8 mouse cellular contexts compared by ENCODE assay signal in genomic region chr2:167685137-167685536, GRCm38 (mm10). TPM values are rescaled to one million over a fixed set of nuclear protein-coding genes. Genes with fewer than 3 reads are reported as not detected.
DNase-seq lines count a peak whose midpoint lies in the region; ATAC-seq and TF ChIP-seq lines count a peak whose summit lies in the region.

No protein-coding gene starts in this region.

- 8% methylated on average over 8 of the region's 8 CpGs for WGBS in hindbrain, embryonic 11.5 days
- 7% methylated on average over 8 of the region's 8 CpGs for WGBS in hindbrain, embryonic 12.5 days
- 9% methylated on average over 8 of the region's 8 CpGs for WGBS in forebrain, embryonic 16.5 days
- 8% methylated on average over 8 of the region's 8 CpGs for WGBS in hindbrain, embryonic 14.5 days
- WGBS in spleen, adult 2 months: 12% methylated on average over 8 of the region's 8 CpGs

- H3K9ac ChIP-seq in hindbrain, embryonic 11.5 days (ENCODE audit: low read depth, low read length): no peak overlapping the region
- no peak overlapping the region for H3K9ac ChIP-seq in hindbrain, embryonic 12.5 days
- no peak overlapping the region for H3K9ac ChIP-seq in forebrain, embryonic 16.5 days (replicated peaks; ENCODE audit: low read depth, low read length)
- no peak overlapping the region for H3K9ac ChIP-seq in hindbrain, embryonic 14.5 days

- no peak overlapping the region for H3K4me2 ChIP-seq in hindbrain, embryonic 11.5 days (replicated peaks; ENCODE audit: low read depth, low read length)
- H3K4me2 ChIP-seq in hindbrain, embryonic 12.5 days (replicated peaks): no peak overlapping the region
- no peak overlapping the region for H3K4me2 ChIP-seq in forebrain, embryonic 16.5 days (ENCODE audit: low read length)
- H3K4me2 ChIP-seq in hindbrain, embryonic 14.5 days (replicated peaks): no peak overlapping the region

- no peaks in the 10 kb centered on the region for H3K36me3 ChIP-seq in hindbrain, embryonic 11.5 days (ENCODE audit: control insufficient read depth, insufficient read depth, low read length)
- no peaks in the 10 kb centered on the region for H3K36me3 ChIP-seq in hindbrain, embryonic 12.5 days
- H3K36me3 ChIP-seq in forebrain, embryonic 16.5 days (ENCODE audit: control insufficient read depth, insufficient read depth): no peaks in the 10 kb centered on the region
- no peaks in the 10 kb centered on the region for H3K36me3 ChIP-seq in hindbrain, embryonic 14.5 days (replicated peaks; ENCODE audit: control insufficient read depth, insufficient read depth)
- no peaks in the 10 kb centered on the region for H3K36me3 ChIP-seq in spleen, adult 2 months (ENCODE audit: control insufficient read depth, insufficient read depth, low read length)

- TF ChIP-seq POLR2A in spleen, adult 2 months (IDR thresholded peaks at IDR 0.05; ENCODE audit: low read depth, low read length): no peak

- TF ChIP-seq CTCF in spleen, adult 2 months (IDR thresholded peaks at IDR 0.05; ENCODE audit: extremely low read depth, insufficient read depth, insufficient read length, insufficient replicate concordance): peak; percentile 100

- peaks cover 4% of the 10 kb centered on the region; the same call in 1 of the 2 replicates for H3K4me1 ChIP-seq in hindbrain, embryonic 11.5 days (replicated peaks; ENCODE audit: control insufficient read depth, insufficient read depth, low read length)
- H3K4me1 ChIP-seq in hindbrain, embryonic 12.5 days: peaks cover 20% of the 10 kb centered on the region
- H3K4me1 ChIP-seq in forebrain, embryonic 16.5 days (replicated peaks; ENCODE audit: control insufficient read depth, insufficient read depth, low read length): peaks cover 9% of the 10 kb centered on the region
- peaks cover 3% of the 10 kb centered on the region; the same call in 1 of the 2 replicates for H3K4me1 ChIP-seq in hindbrain, embryonic 14.5 days (replicated peaks; ENCODE audit: control insufficient read depth, insufficient read depth, low read length)
- peaks cover 3% of the 10 kb centered on the region; the same call in 1 of the 2 replicates for H3K4me1 ChIP-seq in spleen, adult 2 months (ENCODE audit: control insufficient read depth, insufficient read depth, insufficient read length)

- peak; percentile 98 for DNase-seq in hindbrain, embryonic 11.5 days (ENCODE audit: low spot score)
- DNase-seq in cerebellum, adult 11-12 months: peak; percentile 82
- DNase-seq in hindbrain, embryonic 14.5 days (ENCODE audit: low spot score): peak; percentile 100
- DNase-seq in left cerebral cortex, postnatal 10 days (ENCODE audit: extremely low spot score in 1 of 2, low spot score in 2 of 2): peak; percentile 88 to 93
- peak; percentile 81 to 94 for DNase-seq in monocyte, adult 2 months (ENCODE audit: low read depth in 1 of 2, low spot score in 2 of 2)
- DNase-seq in spleen, adult 2 months (ENCODE audit: low read depth in 1 of 2, low spot score in 2 of 2): peak; percentile 73 to 92

- peaks cover 30% of the 10 kb centered on the region for H3K27me3 ChIP-seq in hindbrain, embryonic 11.5 days (ENCODE audit: control insufficient read depth, insufficient read depth, low read length)
- peaks cover 43% of the 10 kb centered on the region for H3K27me3 ChIP-seq in hindbrain, embryonic 12.5 days
- H3K27me3 ChIP-seq in forebrain, embryonic 16.5 days (replicated peaks; ENCODE audit: control insufficient read depth, insufficient read depth, low read length): peaks cover 17% of the 10 kb centered on the region
- H3K27me3 ChIP-seq in hindbrain, embryonic 14.5 days (ENCODE audit: control insufficient read depth, insufficient read depth, low read length): peaks cover 36% of the 10 kb centered on the region
- no peaks in the 10 kb centered on the region; the same call in 1 of the 2 replicates for H3K27me3 ChIP-seq in spleen, adult 2 months (ENCODE audit: control insufficient read depth, insufficient read depth, low read length)

- no peak overlapping the region for H3K4me3 ChIP-seq in hindbrain, embryonic 11.5 days (ENCODE audit: low read depth, low read length)
- H3K4me3 ChIP-seq in hindbrain, embryonic 12.5 days: no peak overlapping the region
- H3K4me3 ChIP-seq in forebrain, embryonic 16.5 days (replicated peaks; ENCODE audit: low read length): no peak overlapping the region
- H3K4me3 ChIP-seq in hindbrain, embryonic 14.5 days (replicated peaks; ENCODE audit: low read length): no peak overlapping the region
- H3K4me3 ChIP-seq in spleen, adult 2 months (ENCODE audit: extremely low read depth, insufficient read depth, insufficient read length): no peak overlapping the region

- H3K9me3 ChIP-seq in hindbrain, embryonic 11.5 days (ENCODE audit: control insufficient read depth, low read length): no peaks in the 10 kb centered on the region
- H3K9me3 ChIP-seq in hindbrain, embryonic 12.5 days (replicated peaks): no peaks in the 10 kb centered on the region
- no peaks in the 10 kb centered on the region for H3K9me3 ChIP-seq in forebrain, embryonic 16.5 days (ENCODE audit: control insufficient read depth, low read length)
- no peaks in the 10 kb centered on the region for H3K9me3 ChIP-seq in hindbrain, embryonic 14.5 days (ENCODE audit: control insufficient read depth, low read length)

- no peak overlapping the region for H3K27ac ChIP-seq in hindbrain, embryonic 11.5 days (ENCODE audit: low read depth, low read length)
- H3K27ac ChIP-seq in hindbrain, embryonic 12.5 days: no peak overlapping the region
- no peak overlapping the region for H3K27ac ChIP-seq in forebrain, embryonic 16.5 days (ENCODE audit: low read length)
- no peak overlapping the region for H3K27ac ChIP-seq in hindbrain, embryonic 14.5 days
- H3K27ac ChIP-seq in spleen, adult 2 months (ENCODE audit: insufficient read depth, low read length): no peak overlapping the region

- intact Hi-C loops in left cerebral cortex, postnatal 10 days (cut with DNase I): loop anchor here (1.0 to 10.0 kb wide), 3 partner anchors 211 to 400 kb away; partner anchors contain the start of genes Pard6b and Ripor3

- ATAC-seq in hindbrain, embryonic 11.5 days (ENCODE audit: low FRiP score): no peak
- ATAC-seq in hindbrain, embryonic 12.5 days (ENCODE audit: low FRiP score): no peak
- peak; percentile 43 for ATAC-seq in forebrain, embryonic 16.5 days
- ATAC-seq in hindbrain, embryonic 14.5 days (ENCODE audit: low FRiP score): no peak

RNA-seq across cellular contexts. Expression of gene Cebpb, which starts 3.6 kb away (rescaled TPM):
- 1.5 and 3.1 TPM in 2 replicates for polyA plus RNA-seq in hindbrain, embryonic 11.5 days (2014; fragmentation: Nextera tagmentation; extraction: Ambion mirVana)
- 4.1 and 4.5 TPM in 2 replicates for polyA plus RNA-seq in hindbrain, embryonic 12.5 days (2016; fragmentation: Nextera tagmentation; extraction: Ambion mirVana)
- 0.32 and 0.56 TPM in 2 replicates for polyA plus RNA-seq in forebrain, embryonic 16.5 days (2015; fragmentation: Nextera tagmentation; extraction: Ambion mirVana)
- 3.5 and 3.6 TPM in 2 replicates for polyA plus RNA-seq in hindbrain, embryonic 14.5 days (2014; fragmentation: Nextera tagmentation; extraction: Ambion mirVana)
- total RNA-seq in left cerebral cortex, postnatal 10 days (2021): 10 to 100 TPM in 1 of 2 experiments, 1 to 10 TPM in 1; 7.8 to 10.0 TPM
- 68.5 and 161 TPM in 2 replicates for polyA plus RNA-seq in spleen, adult 2 months (2012; rRNA removed)

RNA-seq across cellular contexts. Expression of gene Tmem189, which starts 4.5 kb away (rescaled TPM):
- polyA plus RNA-seq in hindbrain, embryonic 11.5 days (2014; fragmentation: Nextera tagmentation; extraction: Ambion mirVana): 27.5 and 34.0 TPM in 2 replicates
- polyA plus RNA-seq in hindbrain, embryonic 12.5 days (2016; fragmentation: Nextera tagmentation; extraction: Ambion mirVana): 39.0 and 43.9 TPM in 2 replicates
- polyA plus RNA-seq in forebrain, embryonic 16.5 days (2015; fragmentation: Nextera tagmentation; extraction: Ambion mirVana): 30.2 and 30.6 TPM in 2 replicates
- polyA plus RNA-seq in hindbrain, embryonic 14.5 days (2014; fragmentation: Nextera tagmentation; extraction: Ambion mirVana): 33.9 and 37.5 TPM in 2 replicates
- 10 to 100 TPM; 48.4 to 50.2 TPM for total RNA-seq in left cerebral cortex, postnatal 10 days (2021)
- 90.7 and 126 TPM in 2 replicates for polyA plus RNA-seq in spleen, adult 2 months (2012; rRNA removed)

RNA-seq across cellular contexts. Expression of gene Gm20431, which starts 23.8 kb away (rescaled TPM):
- polyA plus RNA-seq in hindbrain, embryonic 11.5 days (2014; fragmentation: Nextera tagmentation; extraction: Ambion mirVana): 4.0 and 8.4 TPM in 2 replicates
- 16.9 and 18.8 TPM in 2 replicates for polyA plus RNA-seq in hindbrain, embryonic 12.5 days (2016; fragmentation: Nextera tagmentation; extraction: Ambion mirVana)
- polyA plus RNA-seq in forebrain, embryonic 16.5 days (2015; fragmentation: Nextera tagmentation; extraction: Ambion mirVana): 8.2 and 11.7 TPM in 2 replicates
- 15.5 and 19.8 TPM in 2 replicates for polyA plus RNA-seq in hindbrain, embryonic 14.5 days (2014; fragmentation: Nextera tagmentation; extraction: Ambion mirVana)
- total RNA-seq in left cerebral cortex, postnatal 10 days (2021): 10 to 100 TPM; 47.2 to 47.5 TPM
- 13.2 TPM in 1 of 2 replicates, not detected in the other for polyA plus RNA-seq in spleen, adult 2 months (2012; rRNA removed)

RNA-seq across cellular contexts. Expression of gene Ube2v1, which starts 53.2 kb away (rescaled TPM):
- polyA plus RNA-seq in hindbrain, embryonic 11.5 days (2014; fragmentation: Nextera tagmentation; extraction: Ambion mirVana): 237 and 257 TPM in 2 replicates
- polyA plus RNA-seq in hindbrain, embryonic 12.5 days (2016; fragmentation: Nextera tagmentation; extraction: Ambion mirVana): 290 and 291 TPM in 2 replicates
- 273 and 281 TPM in 2 replicates for polyA plus RNA-seq in forebrain, embryonic 16.5 days (2015; fragmentation: Nextera tagmentation; extraction: Ambion mirVana)
- 302 and 313 TPM in 2 replicates for polyA plus RNA-seq in hindbrain, embryonic 14.5 days (2014; fragmentation: Nextera tagmentation; extraction: Ambion mirVana)
- total RNA-seq in left cerebral cortex, postnatal 10 days (2021): 100 to 1,000 TPM; 245 to 255 TPM
- 85.2 and 102 TPM in 2 replicates for polyA plus RNA-seq in spleen, adult 2 months (2012; rRNA removed)

Comparison
In these comparisons a context has a peak if more than half of its experiments do, and no peak if none do; other contexts are left out.
1. RNA of gene Cebpb, which starts 3.6 kb away (polyA plus RNA-seq): 68.5 to 161 TPM in spleen, adult 2 months; 4.1 to 4.5 TPM in hindbrain, embryonic 12.5 days, 3.5 to 3.6 TPM in hindbrain, embryonic 14.5 days, 1.5 to 3.1 TPM in hindbrain, embryonic 11.5 days and 0.32 to 0.56 TPM in forebrain, embryonic 16.5 days; every median in the first group is over 10 times any median in the second.
2. Peak in every context shown above with its lines, with median percentiles within 50 percentile points of each other: DNase-seq.